Mouse (Mus musculus) midbrain, embryonic 12.5 days (tissue): ENCODE measurements around the gene Ppp6c. TPM values are rescaled to one million over a fixed set of nuclear protein-coding genes. Genes with fewer than 3 reads are reported as not detected.

Experiments
- ATAC-seq: fragments of 200-750 bp; cut with Nextera tagmentation; 2 replicates; pipeline ENCODE4 v1.8.0; 2017; ENCODE audit warnings: low read depth, moderate TSS enrichment, moderate library complexity; ENCODE audit not compliant: low FRiP score
- H3K27ac ChIP-seq: fragments of 300-500 bp; sonication (generic); replicated peaks from 2 replicates; pipeline ENCODE4 v1.5.1; 2016; ENCODE audit warnings: mild to moderate bottlenecking
- H3K27me3 ChIP-seq: fragments of 300-500 bp; sonication (generic); 2 replicates; pipeline ENCODE4 v1.6.1; 2016; ENCODE audit warnings: mild to moderate bottlenecking
- H3K36me3 ChIP-seq: fragments of 300-500 bp; sonication (generic); 2 replicates; pipeline ENCODE4 v1.6.1; 2016
- H3K4me1 ChIP-seq: fragments of 300-500 bp; sonication (generic); 2 replicates; pipeline ENCODE4 v1.6.1; 2016
- H3K4me2 ChIP-seq: fragments of 300-500 bp; sonication (generic); replicated peaks from 2 replicates; pipeline ENCODE4 v1.6.1; 2016; ENCODE audit warnings: mild to moderate bottlenecking, moderate library complexity
- H3K4me3 ChIP-seq: fragments of 300-500 bp; sonication (generic); 2 replicates; pipeline ENCODE4 v1.5.1; 2016; ENCODE audit warnings: mild to moderate bottlenecking
- H3K9ac ChIP-seq: fragments of 300-500 bp; sonication (generic); replicated peaks from 2 replicates; pipeline ENCODE4 v1.6.1; 2016; ENCODE audit warnings: mild to moderate bottlenecking, moderate library complexity
- H3K9me3 ChIP-seq: fragments of 300-500 bp; sonication (generic); 2 replicates; pipeline ENCODE4 v1.6.1; 2016; ENCODE audit warnings: mild to moderate bottlenecking
- WGBS: fragments of 180-500 bp; shearing (Covaris S2); methylation state at CpG from one replicate; pipeline ENCODE4 v1.1.7; 2016; 5-methylcytosine and 5-hydroxymethylcytosine counted together
- polyA plus RNA-seq: library from polyadenylated mRNA; unstranded; fragments of >200 nt; fragmentation: Nextera tagmentation; extraction: Ambion mirVana; gene quantifications from 2 replicates; pipeline ENCODE4 v1.2.1, GENCODE M21; 2016

Ppp6c gene
- polyA plus RNA-seq, 1 experiment from 2014 or later, result 82.9 TPM

DNA sequence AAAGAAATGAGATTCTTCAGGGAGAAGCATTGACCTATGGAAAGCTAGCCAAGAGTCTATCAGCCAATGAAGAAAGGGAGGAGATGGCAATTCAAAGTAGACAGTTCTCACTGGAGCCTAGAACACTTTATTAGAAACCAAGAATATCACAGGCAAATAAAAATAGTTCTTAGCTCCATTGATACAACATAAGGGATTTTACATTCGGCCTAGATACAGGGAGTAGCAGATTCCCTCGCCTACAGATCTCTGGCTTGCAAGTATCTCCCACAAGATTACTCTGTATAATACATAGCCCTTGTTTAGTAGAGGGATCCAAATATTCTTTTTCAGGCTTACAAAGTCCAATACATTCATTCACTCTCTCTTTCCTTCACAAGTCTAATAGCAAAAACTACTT is 31.4 kb downstream of the Ppp6c start:
- Histone ChIP-seq H3K9me3 (no peaks in the 10 kb centered on the region), H3K4me2 (no peak overlapping the region), H3K27ac (no peak overlapping the region), H3K4me1 (0 out of 2 replicates have a peak, but pooled peaks cover 2% of the 10 kb centered on the region), H3K36me3 (peaks cover 15% of the 10 kb centered on the region), H3K27me3 (no peaks in the 10 kb centered on the region), H3K9ac (no peak overlapping the region), H3K4me3 (no peak overlapping the region)
- no peak for ATAC-seq
- 95% methylated on average over 2 of the region's 2 CpGs for WGBS

GRCm38 (mm10) chr2:39190561-39191056 is 35.6 kb downstream of the Ppp6c start, which contains the start of gene Scai:
Scai (minus strand) TSS chr2:39190734.
- no peaks in the 10 kb centered on the region for H3K9me3 ChIP-seq
- H3K9ac ChIP-seq, result peak within 1 kb of the TSS; percentile 92
- peak; percentile 100 for ATAC-seq
- H3K4me3 ChIP-seq, result peak within 1 kb of the TSS; percentile 97
- peaks cover 16% of the 10 kb centered on the region for H3K4me1 ChIP-seq
- H3K27me3 ChIP-seq, result no peaks in the 10 kb centered on the region
- H3K36me3 ChIP-seq, result peaks cover 4% of the 10 kb centered on the region; the same call in 1 of the 2 replicates
- WGBS, result under 1% methylated on average over 37 of the region's 41 CpGs
- H3K27ac ChIP-seq, result peak within 1 kb of the TSS; percentile 99
- peak within 1 kb of the TSS; percentile 67 for H3K4me2 ChIP-seq

DNA sequence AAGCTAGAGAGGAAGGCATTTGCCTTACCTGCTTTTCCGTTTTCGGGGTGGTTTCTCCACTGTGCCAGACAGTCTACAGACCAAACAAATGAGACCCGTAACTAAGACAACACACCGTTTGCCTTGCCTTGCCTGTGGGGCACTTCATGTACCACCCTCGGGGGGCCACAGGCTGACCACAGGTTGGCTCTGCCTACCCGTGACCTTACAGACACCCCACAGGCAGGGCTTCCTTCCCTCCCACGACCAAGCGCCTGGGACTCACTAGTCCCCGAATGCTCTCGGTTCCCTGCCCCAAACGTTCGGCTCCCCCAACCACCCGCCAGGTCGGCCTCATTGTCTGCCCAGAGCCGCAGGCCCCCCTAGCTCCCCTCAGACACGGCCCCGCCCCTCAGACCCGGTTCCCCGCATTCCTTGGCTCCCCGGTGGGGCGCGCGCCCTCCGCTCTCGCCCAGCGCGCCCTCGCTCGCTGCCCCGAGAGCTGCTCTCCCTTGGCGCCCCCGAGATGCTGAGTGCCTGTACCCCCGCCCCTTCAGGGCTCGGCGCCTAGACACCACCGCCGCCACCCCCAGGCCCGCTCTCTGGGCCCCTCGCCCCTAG is 36.2 kb downstream of the Ppp6c start:
- H3K4me2 ChIP-seq, result peak overlapping the region; percentile 67
- peak; percentile 90 for ATAC-seq
- peak overlapping the region; percentile 97 for H3K4me3 ChIP-seq
- H3K9ac ChIP-seq, result peak overlapping the region; percentile 92
- H3K9me3 ChIP-seq, result no peaks in the 10 kb centered on the region
- H3K27ac ChIP-seq, result peak overlapping the region; percentile 99
- H3K27me3 ChIP-seq, result no peaks in the 10 kb centered on the region
- WGBS, result under 1% methylated on average over 38 of the region's 39 CpGs
- H3K4me1 ChIP-seq, result peaks cover 16% of the 10 kb centered on the region
- H3K36me3 ChIP-seq, result peaks cover 4% of the 10 kb centered on the region; the same call in 1 of the 2 replicates

DNA sequence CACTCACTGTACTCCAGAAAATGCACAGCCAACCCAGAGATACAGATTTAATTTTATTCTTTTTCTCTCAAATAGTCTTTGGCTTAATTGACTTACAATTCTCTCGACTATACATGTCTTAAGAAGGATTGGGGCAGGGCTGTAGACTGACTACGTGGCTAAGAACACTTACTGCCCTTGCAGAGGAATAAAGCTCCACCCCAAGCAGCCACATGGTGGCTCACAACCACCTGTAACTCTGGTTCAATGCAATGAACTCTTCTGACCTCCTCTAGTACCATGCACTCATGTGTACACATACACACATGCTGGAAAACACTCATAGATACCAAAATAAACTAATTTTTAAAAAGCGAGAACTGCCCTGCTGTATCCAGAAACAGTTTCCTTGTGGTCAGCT is 40.3 kb downstream of the Ppp6c start:
- H3K27ac ChIP-seq, result no peak overlapping the region
- no peak overlapping the region for H3K4me3 ChIP-seq
- ATAC-seq, result no peak
- H3K36me3 ChIP-seq, result peaks cover 22% of the 10 kb centered on the region; the same call in 1 of the 2 replicates
- no peak overlapping the region for H3K4me2 ChIP-seq
- H3K9ac ChIP-seq, result no peak overlapping the region
- H3K9me3 ChIP-seq, result no peaks in the 10 kb centered on the region
- no peaks in the 10 kb centered on the region for H3K27me3 ChIP-seq
- H3K4me1 ChIP-seq, result peaks cover 16% of the 10 kb centered on the region
- 73% methylated on average over 3 of the region's 3 CpGs for WGBS

DNA sequence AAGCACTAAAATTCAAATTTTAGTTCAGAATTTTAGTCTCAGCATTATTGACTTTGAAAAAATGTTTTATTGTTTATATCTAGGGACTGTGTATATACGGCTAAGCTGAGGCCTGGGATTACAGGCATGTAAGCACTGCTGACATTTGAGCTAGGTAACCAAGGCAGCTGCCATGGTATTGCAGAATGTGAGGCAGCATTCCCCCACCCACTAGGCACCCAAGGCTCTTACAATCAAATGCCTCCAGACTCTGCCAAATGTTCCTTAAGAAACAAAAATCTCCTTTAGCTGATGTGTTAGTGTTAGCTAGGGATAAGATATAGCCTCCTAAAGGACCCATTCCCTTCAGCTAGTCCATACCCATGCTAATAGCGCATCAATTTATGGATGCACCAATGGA is 42.7 kb downstream of the Ppp6c start:
- Histone ChIP-seq H3K9ac (no peak overlapping the region), H3K4me1 (peaks cover 5% of the 10 kb centered on the region), H3K36me3 (peaks cover 34% of the 10 kb centered on the region), H3K4me3 (no peak overlapping the region), H3K4me2 (no peak overlapping the region), H3K9me3 (no peaks in the 10 kb centered on the region), H3K27ac (no peak overlapping the region), H3K27me3 (no peaks in the 10 kb centered on the region)
- no peak for ATAC-seq
- 89% methylated on average over 2 of the region's 2 CpGs for WGBS

DNA sequence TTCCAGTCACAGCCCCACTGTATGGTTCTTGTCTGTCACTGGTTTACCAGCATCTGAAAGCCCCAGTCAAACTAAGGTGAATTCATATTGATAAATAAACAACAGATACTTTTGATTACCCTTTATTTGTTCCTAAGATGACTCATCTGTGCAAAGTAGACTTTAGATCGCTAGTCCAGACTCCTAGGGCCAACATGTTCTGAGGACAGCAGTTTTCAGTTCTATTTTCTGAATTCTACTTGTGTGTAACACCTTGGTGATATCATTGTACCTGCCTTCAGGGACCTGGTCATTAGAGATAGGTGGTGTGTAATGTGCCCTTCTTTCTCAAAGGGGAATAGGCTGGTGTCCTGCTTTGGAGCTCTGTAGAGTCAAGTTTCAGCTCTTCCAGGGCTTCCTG is 65.3 kb downstream of the Ppp6c start:
- no peak overlapping the region for H3K4me3 ChIP-seq
- H3K9ac ChIP-seq, result no peak overlapping the region
- H3K4me1 ChIP-seq, result no peaks in the 10 kb centered on the region
- H3K27ac ChIP-seq, result no peak overlapping the region
- 0 out of 2 replicates have a peak, but pooled peaks cover 10% of the 10 kb centered on the region for H3K36me3 ChIP-seq
- H3K27me3 ChIP-seq, result no peaks in the 10 kb centered on the region
- no peak overlapping the region for H3K4me2 ChIP-seq
- 83% methylated on average over 1 of the region's 1 CpGs for WGBS
- ATAC-seq, result no peak
- no peaks in the 10 kb centered on the region for H3K9me3 ChIP-seq

- Histone ChIP-seq H3K4me3 (no peak overlapping the region), H3K9me3 (no peaks in the 10 kb centered on the region), H3K9ac (no peak overlapping the region), H3K4me2 (no peak overlapping the region), H3K36me3 (0 out of 2 replicates have a peak, but pooled peaks cover 9% of the 10 kb centered on the region), H3K27me3 (no peaks in the 10 kb centered on the region), H3K27ac (no peak overlapping the region), H3K4me1 (no peaks in the 10 kb centered on the region)
- 100% methylated on average over 1 of the region's 1 CpGs for WGBS
- no peak for ATAC-seq
Measured at GRCm38 (mm10) chr2:39157916-39158315, 68.3 kb downstream of the Ppp6c start.

- H3K9ac ChIP-seq, result no peak overlapping the region
- no peaks in the 10 kb centered on the region for H3K9me3 ChIP-seq
- no peaks in the 10 kb centered on the region for H3K27me3 ChIP-seq
- no peak overlapping the region for H3K4me3 ChIP-seq
- 77% methylated on average over 1 of the region's 1 CpGs for WGBS
- 0 out of 2 replicates have a peak, but pooled peaks cover 9% of the 10 kb centered on the region for H3K36me3 ChIP-seq
- H3K4me1 ChIP-seq, result no peaks in the 10 kb centered on the region
- ATAC-seq, result no peak
- H3K27ac ChIP-seq, result no peak overlapping the region
- H3K4me2 ChIP-seq, result no peak overlapping the region
Measured at GRCm38 (mm10) chr2:39156821-39157220, 69.4 kb downstream of the Ppp6c start.

- Histone ChIP-seq H3K9ac (no peak overlapping the region), H3K4me2 (no peak overlapping the region), H3K4me1 (no peaks in the 10 kb centered on the region), H3K27me3 (no peaks in the 10 kb centered on the region), H3K4me3 (no peak overlapping the region), H3K27ac (no peak overlapping the region), H3K36me3 (0 out of 2 replicates have a peak, but pooled peaks cover 3% of the 10 kb centered on the region), H3K9me3 (no peaks in the 10 kb centered on the region)
- no peak for ATAC-seq
- WGBS, result 81% methylated on average over 2 of the region's 2 CpGs
Measured at GRCm38 (mm10) chr2:39150943-39151342, 75.3 kb downstream of the Ppp6c start.

- H3K4me2 ChIP-seq, result no peak overlapping the region
- no peak overlapping the region for H3K9ac ChIP-seq
- 50% methylated on average over 2 of the region's 2 CpGs for WGBS
- no peaks in the 10 kb centered on the region for H3K9me3 ChIP-seq
- no peaks in the 10 kb centered on the region for H3K27me3 ChIP-seq
- no peak for ATAC-seq
- no peak overlapping the region for H3K27ac ChIP-seq
- no peak overlapping the region for H3K4me3 ChIP-seq
- no peaks in the 10 kb centered on the region for H3K4me1 ChIP-seq
- H3K36me3 ChIP-seq, result no peaks in the 10 kb centered on the region
Measured at GRCm38 (mm10) chr2:39148075-39148474, 78.2 kb downstream of the Ppp6c start.

DNA sequence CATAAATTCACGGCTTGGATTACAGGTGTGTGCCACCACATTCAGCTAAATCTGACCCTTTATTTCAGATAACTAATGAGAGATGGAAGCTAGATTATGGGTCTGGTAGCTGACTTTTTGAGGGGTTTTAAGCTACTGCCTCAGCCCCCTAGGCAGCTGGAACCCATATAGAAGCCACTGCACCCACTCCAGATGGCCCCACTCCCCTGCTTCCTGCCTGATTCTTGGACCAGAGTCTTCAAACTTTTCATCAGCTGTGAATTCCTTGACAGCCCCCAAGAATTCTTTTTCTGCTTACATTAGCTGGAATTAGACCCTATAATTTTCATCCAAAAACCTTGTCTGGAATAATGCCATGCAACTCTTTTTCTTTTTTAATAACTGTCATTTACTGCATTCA is 79.8 kb downstream of the Ppp6c start:
- Histone ChIP-seq H3K27ac (no peak overlapping the region), H3K36me3 (no peaks in the 10 kb centered on the region), H3K27me3 (no peaks in the 10 kb centered on the region), H3K4me3 (no peak overlapping the region), H3K9me3 (no peaks in the 10 kb centered on the region), H3K4me2 (no peak overlapping the region), H3K9ac (no peak overlapping the region), H3K4me1 (no peaks in the 10 kb centered on the region)
- 100% methylated on average over 1 of the region's 1 CpGs for WGBS
- ATAC-seq, result no peak
